Mouse (Mus musculus) liver, adult 2 months (tissue): ENCODE measurements around the gene Ptprm.

Source experiments
- CTCF ChIP-seq: fragments of 200-500 bp; IDR thresholded peaks from 2 replicates; pipeline ENCODE4 v1.5.1; 2011; ENCODE audit warnings: low read depth, low read length, control low read depth
- POLR2A ChIP-seq: fragments of 200-500 bp; IDR thresholded peaks from 2 replicates; pipeline ENCODE4 v1.6.1; 2011; ENCODE audit warnings: low read length, control low read depth; ENCODE audit not compliant: insufficient read depth; ENCODE audit errors: extremely low read depth

- TF ChIP-seq CTCF (no peak), POLR2A (no peak)
These were observed 4.3 kb upstream of the Ptprm start for GRCm38 (mm10) chr17:67358541-67358940.
